Mouse (Mus musculus) cerebellum, postnatal 10 days (tissue): ENCODE results near the gene Grik4.

Experiments
- DNase-seq, 2 experiments: peaks; one replicate each; pipeline ENCODE4 v3.0.0; 2021; ENCODE audit warnings: mixed read lengths in 2 of 2

Grik4 gene

DNA sequence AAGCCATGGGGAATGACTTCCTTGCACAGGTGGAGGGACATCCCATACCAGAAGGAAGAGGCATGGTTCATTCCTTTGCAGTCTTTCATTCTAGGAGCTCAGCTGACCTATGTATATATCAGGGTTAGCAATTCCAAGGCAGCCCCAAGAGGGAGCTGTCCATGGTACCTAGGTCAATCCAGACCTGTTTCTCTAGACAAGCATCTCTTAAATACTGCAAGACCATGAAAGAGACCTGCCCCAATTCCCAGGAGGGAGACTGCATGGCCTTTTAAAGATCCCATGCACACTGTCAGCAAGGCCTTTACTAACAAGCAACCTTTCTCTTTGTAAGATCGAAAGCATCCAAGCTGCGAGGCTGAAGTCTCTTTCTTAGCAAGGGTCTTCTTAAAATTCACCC lies 291.5 kb downstream of the Grik4 start:
- no peak for DNase-seq

DNA sequence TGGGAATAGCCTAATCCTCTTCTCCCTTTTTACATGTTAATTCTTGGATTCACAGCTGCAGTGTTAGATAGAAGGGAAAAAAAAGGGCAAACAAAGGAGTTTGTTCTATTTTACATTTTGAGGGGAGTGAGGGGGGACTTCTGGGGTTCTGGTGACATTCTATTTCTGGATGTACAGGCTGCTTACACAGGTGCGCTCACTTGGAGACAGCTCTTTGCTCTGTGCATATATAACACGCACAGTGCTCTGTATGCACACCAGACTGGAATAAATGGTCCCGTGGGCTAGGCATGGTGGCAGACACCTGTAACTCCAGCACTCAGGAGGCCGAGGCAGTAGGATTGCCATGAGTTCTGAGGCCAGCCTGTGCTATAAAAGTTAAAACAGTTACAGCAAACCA lies 292.0 kb downstream of the Grik4 start:
- DNase-seq, result no peak

DNA sequence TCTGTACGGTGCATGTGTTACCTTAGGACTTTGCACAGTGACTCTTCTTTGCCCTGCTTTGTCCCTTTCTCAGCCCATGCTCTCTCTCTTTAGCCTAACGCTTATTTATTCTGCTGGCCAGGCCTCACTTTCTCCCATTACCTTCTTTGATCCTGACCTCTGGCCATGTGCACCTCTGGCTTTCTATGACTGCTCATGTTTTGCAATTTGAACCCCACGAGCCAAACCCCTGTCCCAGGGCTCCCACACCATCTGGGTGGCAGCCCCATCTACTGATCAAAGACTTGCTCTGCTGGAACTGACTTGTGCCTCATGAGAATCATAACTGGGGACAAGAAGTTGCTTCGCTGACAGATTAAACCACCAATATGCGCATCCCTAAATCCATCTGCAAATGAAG lies 294.4 kb downstream of the Grik4 start:
- no peak for DNase-seq

DNA sequence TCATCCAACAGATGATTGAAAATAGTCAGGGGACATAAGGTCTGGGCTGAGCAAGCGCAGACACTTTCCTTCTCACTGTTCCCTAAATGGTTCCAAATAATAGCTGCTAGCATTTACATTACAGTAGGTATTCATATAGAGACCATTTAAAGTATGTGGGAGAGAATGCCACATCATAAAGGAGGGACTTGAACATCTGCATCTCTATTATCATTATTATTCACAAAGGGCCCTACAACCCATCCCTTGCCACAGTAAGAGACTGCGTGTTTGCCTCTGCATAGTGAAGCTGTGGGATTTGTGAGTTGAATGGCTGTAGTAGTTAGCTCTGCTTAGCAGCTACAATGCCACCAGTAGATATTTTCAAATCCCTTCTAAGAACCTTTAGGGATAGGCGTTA lies 296.2 kb downstream of the Grik4 start:
- DNase-seq, result no peak

DNA sequence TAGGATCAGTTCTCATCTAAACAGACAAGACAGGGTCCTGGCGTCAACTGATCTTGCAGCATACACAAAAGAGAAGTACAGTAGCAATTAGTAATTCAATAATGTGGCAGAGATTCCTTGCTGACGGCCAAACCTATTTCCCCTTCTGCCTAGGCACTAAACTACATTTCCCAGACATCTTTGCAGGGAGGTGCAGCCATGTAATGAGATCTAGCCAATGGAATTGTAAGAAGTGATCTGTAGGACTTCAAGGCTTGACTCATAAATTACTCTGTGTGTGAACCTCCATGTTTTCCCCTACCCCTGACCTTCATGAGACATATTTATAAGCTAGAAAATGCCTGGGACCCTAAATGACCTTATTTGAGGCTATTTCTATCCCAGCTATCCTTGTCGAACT lies 296.7 kb downstream of the Grik4 start:
- no peak for DNase-seq

DNA sequence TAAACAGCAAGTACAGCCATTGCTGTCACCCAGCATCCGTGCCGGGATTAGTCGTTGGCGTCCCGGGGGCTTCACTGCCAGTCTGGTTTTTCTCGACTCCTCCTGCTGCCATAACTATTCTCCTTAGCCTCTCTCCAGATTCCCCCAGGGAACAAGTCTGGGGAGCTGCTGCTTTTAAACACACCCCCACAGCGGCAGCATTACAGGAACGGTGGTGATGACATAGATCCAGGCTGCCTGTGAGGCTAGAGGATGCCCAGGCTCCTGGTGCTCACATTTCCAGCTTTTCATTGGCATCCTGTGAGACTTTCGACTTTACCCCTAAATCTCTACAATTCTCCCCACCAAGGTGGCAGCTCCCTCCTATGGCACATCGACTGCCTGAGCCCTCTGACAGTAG lies 297.5 kb downstream of the Grik4 start:
- no peak for DNase-seq

DNA sequence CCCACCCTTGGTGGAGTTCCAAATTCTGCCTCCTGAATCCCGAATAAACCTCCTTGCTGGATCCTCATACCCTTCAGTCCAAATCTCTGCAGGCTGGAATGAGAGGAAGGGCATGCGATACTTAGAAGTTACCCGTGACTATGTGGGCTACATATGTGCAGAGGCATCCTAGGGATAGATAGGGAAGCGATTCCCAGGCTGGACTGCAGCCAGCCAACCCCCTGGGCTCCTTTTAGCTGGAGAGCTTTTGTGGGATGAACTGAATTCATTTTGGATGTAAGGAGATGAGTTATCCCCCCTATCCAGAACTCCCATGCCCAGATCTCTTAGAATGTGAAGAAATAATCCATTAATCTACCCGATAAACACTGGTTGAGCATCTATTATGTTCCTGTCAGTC lies 299.1 kb downstream of the Grik4 start:
- DNase-seq, result no peak

DNA sequence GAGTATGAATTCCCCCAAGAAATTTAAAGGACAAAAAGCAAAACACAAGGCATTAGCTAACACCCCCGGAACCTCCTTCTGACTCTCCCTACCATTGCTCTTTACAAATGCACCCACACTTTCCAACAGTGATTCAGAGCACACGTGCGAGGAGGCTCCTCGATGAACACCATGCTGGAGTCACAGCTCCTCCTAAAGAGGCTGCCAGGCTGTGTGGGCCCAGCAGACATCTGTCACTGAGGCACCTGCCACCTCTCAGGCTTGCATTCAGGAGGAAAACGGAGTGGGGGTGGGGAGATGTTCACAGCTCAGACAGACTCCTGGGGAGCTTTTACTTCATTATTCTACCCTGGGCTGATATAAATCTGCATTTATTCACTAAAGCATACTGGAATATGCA lies 301.5 kb downstream of the Grik4 start:
- DNase-seq, result peak; percentile 67 to 78

DNA sequence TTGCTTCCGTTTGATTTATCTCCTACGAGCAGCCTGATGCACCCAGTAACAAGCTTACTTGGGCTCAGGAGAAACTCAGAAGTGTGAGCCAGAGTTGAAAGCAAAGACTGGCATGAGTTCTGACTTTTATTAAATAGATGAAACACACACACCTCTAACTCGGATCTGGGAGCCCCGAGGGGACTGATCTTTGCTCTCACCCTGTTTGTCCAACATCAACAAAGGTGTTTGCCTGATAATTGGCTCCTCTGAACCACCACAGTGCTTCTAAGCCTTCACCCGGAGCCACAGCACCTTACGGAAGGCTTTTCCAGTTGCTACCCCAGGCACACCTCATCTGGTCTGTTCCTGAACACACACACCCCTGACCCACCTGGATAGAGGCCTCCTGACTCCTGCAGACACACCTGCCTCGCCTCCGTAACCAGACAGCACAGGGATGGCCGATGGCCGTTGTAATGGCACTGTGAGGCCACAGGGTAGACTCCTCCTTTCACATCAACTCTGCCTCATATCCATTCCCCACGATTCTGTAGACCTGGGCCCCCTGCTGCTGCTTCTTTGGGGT lies 302.7 kb downstream of the Grik4 start:
- no peak for DNase-seq

DNA sequence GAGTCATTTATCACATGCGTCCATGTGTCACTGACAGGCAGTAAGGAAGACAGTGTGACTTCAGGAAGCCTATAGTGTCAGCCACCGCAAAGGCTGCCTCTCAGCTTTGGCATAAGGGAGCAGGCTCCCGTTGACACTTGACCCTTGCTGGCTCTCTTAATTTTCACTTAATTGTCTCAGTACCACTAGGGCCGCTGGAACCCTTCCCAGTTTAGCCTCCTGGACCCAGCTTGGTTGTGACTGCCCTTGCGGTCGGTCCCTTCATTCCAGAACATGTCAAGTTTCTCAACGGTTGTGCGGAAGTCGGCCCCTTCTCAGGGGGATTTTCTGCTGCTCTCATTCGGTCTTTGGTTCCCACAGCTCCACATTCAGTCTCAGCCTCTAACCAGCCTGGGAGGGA lies 307.8 kb downstream of the Grik4 start:
- peak in 1 of 2 experiments; percentile 34 for DNase-seq

DNA sequence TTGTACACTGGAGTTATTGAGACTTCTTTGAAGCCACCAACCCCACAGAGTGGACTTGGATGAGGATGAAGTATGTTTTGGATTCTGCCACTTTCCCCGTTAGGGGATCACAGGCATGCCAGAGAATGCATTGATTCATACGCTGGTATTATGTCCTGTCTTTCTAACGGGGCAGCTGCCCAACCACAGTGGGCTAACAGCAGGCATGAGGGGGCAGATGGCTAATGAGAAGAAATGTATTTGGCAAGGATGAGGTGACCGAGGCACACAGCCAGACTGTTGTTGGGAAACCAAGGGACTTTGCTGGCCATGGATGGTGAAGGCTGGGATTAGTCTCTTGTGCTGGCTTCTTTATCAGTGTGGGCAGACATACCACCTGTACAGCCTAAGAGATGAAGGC lies 312.8 kb downstream of the Grik4 start:
- DNase-seq, result peak; percentile 91 to 95

DNA sequence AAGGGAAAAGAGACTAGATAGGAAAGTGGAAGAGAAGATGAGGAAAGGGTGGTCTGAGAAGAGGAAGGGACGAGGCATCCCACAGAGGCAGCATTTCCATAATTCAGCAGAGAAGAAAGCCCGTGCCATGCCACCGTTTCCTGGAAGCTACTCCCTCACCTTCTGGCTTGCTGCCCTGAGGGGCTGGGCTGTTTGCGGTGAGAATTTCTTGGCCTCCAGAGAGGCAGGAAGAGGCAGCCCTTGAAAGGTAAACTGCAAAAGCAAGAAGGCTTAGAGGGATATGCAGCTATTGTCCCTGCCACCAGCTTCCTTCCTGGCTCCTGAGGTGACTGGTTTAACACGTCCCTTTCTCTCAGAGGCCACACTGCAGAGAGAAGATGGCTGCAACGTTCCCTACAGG lies 316.7 kb downstream of the Grik4 start:
- DNase-seq, result peak; percentile 75 to 77

DNA sequence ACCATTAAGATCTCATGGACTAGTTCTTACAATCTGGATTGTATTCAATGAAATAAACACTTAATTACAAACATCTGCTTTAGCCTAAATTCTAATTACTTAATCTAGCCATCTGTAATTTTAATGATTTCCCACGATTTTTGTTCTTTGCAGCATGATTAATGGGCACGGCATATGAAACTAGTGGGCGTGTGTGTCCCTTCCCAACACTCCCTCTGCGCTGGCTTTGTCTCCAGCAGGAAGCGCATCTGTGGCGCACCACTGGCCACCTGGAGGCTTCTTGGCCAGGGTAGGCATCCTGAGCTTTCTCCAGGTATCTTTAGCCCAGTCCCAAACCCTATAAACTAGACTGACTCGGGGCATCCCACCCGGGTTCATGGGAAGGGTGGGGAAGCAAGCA lies 317.1 kb downstream of the Grik4 start:
- DNase-seq, result no peak

DNA sequence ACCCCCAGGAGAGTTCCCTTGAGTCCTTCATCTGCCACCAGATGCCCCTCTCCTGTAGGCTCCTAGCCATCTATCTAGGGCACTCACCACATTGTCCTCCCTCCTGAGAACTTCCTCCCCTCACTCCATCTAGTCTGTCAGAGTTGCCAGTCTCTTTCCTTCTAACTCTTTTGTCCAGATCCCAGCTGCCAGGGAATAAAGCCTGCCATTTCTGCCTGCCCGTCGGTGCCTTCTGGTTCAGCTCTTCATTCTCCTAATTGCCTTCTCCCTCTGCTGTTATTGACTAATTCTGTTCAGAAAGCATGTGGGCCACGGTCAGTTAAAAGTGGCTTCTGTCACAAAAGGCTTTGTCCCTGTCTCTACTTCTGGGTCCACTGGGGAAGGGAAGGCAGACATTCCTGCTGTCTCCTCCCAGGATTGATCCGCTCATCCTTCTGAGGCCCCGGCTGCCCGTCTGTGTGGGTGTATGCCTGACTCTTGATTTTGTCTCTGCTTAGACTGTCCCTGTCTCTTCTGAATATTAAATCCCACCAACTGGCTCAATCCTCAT lies 318.0 kb downstream of the Grik4 start:
- DNase-seq, result no peak

DNA sequence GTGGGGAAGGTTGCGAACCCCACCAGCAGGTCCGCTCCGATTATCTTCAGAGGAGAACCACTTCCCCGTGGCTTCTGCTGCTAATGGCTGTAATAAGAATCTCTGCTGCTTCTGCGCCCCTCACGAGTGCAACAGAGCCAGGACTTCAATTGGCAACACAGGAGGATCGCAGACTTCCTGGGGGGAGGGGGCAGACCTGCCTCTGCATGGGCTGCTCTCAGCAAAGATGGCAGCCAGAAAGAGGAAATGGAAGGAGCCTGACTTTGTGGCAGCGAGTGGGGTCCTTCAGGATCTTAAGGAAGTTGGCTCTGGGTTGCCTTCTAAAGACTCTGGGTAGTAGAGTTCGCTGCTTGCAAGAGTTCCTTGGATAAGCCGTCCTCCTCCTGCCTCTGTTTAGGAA lies 329.9 kb downstream of the Grik4 start:
- DNase-seq, result peak in 1 of 2 experiments; percentile 30

DNA sequence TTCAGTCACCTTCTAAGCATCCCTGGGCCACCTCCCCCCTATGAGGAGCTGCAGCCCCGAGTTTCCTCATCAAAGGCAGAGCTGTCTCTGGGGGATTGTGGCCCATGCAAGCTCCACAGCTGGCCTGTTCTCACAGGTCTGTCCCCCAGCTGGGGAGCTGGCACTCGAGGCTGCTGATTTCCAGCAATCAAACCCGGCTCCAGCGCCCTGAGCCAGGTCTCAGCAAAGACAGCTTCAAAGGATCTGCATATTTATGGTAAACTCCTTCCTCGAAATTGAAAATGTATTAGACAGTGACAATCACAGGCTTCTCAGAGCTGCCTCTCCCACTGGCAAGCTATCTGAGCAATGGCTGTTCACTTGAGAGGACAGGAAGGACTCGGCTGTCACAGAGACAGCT lies 330.5 kb downstream of the Grik4 start:
- peak in 1 of 2 experiments; percentile 32 for DNase-seq

DNA sequence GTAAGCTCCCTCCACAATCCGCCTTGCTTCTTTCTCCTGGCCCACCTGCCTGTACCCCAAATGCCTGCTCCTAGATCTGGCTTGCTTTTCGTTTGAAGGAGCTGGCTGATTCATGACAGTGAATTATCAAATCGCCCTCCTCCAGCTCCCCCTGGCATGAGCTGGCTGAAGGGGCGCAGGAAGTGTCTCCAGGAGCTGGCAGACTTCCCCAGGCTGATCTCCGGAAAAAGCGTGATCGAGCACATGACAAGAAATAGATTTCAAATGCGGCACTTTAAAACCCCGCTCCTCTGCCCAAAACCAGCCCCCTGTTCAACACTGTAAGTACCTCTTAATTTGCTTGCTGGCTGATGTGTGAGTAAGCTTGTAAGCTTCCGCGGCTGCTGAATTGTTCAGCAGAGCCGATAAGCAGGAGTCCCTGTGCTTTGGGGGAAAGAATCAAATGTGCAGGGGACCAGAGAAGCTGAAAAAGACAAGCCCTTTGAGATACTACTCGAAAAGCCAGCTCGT lies 331.8 kb downstream of the Grik4 start:
- DNase-seq, result peak; percentile 55 to 63

DNA sequence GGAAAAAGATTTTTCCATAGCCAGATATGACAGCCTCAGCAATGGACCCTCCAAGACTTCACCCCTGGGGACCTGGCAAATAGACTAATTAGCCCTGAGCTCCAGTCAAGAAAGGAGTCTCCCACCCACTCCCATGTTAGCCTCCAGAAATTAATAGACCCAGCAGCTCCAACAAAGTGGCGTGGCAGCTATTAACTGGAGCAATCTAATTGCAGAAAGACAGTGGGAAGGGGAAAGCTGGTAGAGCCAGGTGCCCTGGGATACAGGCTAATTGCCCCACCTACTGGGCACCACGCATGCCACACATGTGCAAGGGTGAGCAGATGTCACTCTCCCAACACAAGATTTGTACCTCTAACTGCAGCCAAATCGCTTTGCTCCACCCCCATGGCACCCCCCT lies 342.8 kb downstream of the Grik4 start:
- DNase-seq, result peak in 1 of 2 experiments; percentile 51

DNA sequence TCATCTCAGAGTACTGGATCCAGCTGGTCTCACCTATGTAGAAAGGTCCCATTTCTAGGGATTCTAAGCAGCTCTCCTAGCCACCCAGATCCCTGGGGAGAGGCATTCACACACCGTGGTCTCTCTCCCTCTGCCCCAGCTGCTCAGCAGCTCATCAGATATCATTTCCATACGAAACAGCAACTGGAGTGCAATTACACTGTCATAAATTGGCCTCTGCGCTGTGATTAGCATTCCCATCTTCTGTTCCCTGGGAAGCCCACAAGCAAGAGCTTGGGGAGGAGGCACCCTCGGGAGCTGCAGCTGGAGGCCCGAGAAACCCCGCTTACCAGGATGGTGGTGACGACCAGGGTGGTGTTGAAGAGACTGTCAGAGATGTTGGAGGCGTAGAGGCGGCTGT lies 346.8 kb downstream of the Grik4 start:
- DNase-seq, result no peak

DNA sequence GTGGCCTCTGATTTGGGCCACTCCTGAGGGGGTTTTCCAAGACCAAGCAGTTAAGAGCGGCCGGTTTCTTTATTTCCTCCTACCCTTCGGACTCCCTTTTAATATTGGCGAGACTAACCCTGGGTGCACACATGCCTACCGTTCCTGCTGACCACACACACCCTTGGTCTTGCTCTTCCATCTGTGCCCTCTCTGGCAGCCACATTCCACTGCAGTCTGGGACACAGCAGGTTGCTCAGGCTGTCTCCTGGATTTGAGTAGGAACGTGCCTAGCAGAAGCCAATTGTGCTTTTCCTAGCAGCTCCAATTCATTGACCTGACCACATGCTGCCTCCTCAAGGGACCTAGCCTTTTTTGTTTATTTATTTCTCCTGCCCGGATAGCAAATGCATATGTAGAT lies 365.8 kb downstream of the Grik4 start:
- peak; percentile 73 to 80 for DNase-seq

DNA sequence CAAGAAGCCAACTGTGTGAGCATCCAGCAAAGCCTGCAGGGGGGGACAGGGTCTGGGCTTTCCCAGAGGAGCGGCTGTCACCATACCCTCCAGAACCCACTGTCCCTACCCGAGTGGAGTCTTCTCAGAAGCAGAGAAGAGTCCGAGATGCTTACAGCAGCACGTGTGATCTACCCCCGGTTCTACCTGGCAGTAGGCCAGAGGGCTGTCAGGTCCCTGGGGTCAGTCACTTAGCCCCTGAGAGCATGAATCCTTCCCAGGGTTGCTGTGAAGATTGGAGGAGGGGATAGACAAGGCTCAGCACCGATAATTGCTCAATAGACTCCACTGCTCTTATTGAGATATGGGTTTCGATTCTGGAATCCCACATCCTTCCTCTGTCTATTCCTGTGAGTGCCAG lies 366.2 kb downstream of the Grik4 start:
- DNase-seq, result peak; percentile 46 to 56

DNA sequence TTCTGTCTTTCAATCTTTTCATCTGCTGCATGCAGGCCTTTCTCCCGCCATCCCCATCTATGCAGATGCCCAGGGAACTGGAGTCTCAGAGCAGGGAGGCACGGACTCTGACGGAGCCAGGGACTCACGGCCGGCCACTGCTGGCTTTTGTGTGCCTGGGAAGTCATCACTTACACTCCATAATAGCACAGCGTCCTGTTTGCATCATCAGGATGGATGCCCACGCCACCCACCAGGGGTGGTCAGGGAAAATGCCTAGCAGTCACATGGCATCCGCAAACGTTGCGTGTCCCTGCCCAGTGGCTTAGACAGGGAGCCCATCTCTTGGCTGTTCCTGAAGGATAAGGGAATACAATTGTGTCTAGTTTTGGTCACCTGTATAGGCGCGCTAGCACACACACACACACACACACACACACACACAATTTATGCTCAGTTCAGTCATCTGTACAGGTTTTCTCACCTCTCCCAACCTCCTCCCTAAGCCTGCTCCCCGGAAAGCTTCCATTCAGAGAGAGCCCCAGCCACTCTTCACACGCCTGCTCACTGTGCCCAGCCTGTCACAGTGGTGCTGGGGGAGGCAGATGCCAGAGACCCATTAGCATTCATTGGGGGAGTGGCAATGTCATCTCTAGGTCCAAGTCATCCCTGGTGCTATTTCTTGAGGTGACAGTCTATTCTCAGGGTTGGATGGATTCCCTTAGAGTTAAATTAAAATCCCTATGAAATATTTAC lies 370.5 kb downstream of the Grik4 start:
- DNase-seq, result peak; percentile 47

DNA sequence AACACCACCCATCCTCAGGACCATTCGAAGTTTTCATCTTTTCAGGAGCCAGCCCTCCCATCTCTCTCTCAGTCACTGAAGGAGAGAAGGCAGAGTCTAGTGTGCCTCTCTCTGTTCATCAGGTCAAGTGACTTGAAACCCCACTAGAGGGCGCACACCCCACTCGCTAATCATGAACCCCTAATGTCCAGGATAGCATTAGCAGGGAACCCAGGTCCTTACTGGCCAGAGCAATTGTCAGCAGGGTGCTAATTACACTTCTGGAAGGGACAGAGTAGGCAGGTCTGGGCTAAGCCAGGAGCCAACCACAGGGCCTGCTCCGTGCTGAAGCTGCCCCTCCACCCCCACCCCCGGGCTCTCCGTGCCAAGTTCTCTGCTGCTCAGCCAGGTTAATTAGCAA lies 371.1 kb downstream of the Grik4 start:
- peak; percentile 94 to 95 for DNase-seq

DNA sequence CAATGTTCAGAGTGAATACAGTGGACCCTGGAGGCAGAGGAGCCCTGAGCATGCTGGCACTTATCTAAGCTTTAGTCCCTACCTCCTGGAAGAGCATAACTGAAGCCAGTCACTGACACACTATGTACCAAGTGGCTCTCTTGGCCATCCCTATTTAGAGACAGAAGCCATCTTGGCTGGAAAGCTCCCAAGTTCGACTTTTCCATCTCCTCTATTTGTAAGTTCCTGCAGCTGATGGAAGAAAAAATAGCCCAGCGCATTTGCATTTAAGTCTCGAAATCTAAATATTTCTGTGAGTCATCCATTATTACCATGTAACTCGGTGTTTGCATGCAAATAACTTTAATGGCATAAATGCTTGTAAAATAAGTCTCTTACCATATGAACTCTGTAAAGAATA lies 378.4 kb downstream of the Grik4 start:
- no peak for DNase-seq
